Mouse (Mus musculus) cerebellum, adult 11-12 months (tissue): Measurements from ENCODE around the gene Rabgap1l.

ENCODE experiments used
- DNase-seq: peaks from one replicate; pipeline ENCODE4 v3.0.0; 2022

Rabgap1l gene

GRCm38 (mm10) chr1:160271282-160271967 lies 521.6 kb downstream of the Rabgap1l start:
- no peak for DNase-seq

GRCm38 (mm10) chr1:160268322-160268721 lies 524.7 kb downstream of the Rabgap1l start:
- DNase-seq, result no peak

- no peak for DNase-seq
These were observed 529.2 kb downstream of the Rabgap1l start for GRCm38 (mm10) chr1:160263630-160264346.

- no peak for DNase-seq
These were observed 530.0 kb downstream of the Rabgap1l start for GRCm38 (mm10) chr1:160263053-160263452.

- no peak for DNase-seq
These were observed 530.6 kb downstream of the Rabgap1l start for GRCm38 (mm10) chr1:160262415-160262814.

GRCm38 (mm10) chr1:160261849-160262248 lies 531.2 kb downstream of the Rabgap1l start:
- no peak for DNase-seq

GRCm38 (mm10) chr1:160260605-160261004 lies 532.4 kb downstream of the Rabgap1l start:
- no peak for DNase-seq

GRCm38 (mm10) chr1:160259884-160260283 lies 533.1 kb downstream of the Rabgap1l start:
- peak; percentile 60 for DNase-seq

- no peak for DNase-seq
These were observed 539.9 kb downstream of the Rabgap1l start for GRCm38 (mm10) chr1:160253108-160253507.

- DNase-seq, result no peak
These were observed 541.5 kb downstream of the Rabgap1l start for GRCm38 (mm10) chr1:160251388-160252007.

- no peak for DNase-seq
These were observed 542.2 kb downstream of the Rabgap1l start for GRCm38 (mm10) chr1:160250782-160251181.

- DNase-seq, result no peak
These were observed 543.2 kb downstream of the Rabgap1l start for GRCm38 (mm10) chr1:160249786-160250185.

- DNase-seq, result no peak
These were observed 545.5 kb downstream of the Rabgap1l start for GRCm38 (mm10) chr1:160247473-160247872.

- no peak for DNase-seq
These were observed 546.2 kb downstream of the Rabgap1l start for GRCm38 (mm10) chr1:160246844-160247243.

- DNase-seq, result no peak
These were observed 547.1 kb downstream of the Rabgap1l start for GRCm38 (mm10) chr1:160245954-160246353.

- no peak for DNase-seq
These were observed 548.3 kb downstream of the Rabgap1l start for GRCm38 (mm10) chr1:160244689-160245088.

GRCm38 (mm10) chr1:160240091-160240490 lies 552.9 kb downstream of the Rabgap1l start:
- no peak for DNase-seq

- DNase-seq, result no peak
These were observed 554.1 kb downstream of the Rabgap1l start for GRCm38 (mm10) chr1:160238852-160239443.

- DNase-seq, result no peak
These were observed 555.0 kb downstream of the Rabgap1l start for GRCm38 (mm10) chr1:160237981-160238380.

GRCm38 (mm10) chr1:160233921-160234320 lies 559.1 kb downstream of the Rabgap1l start:
- no peak for DNase-seq

GRCm38 (mm10) chr1:160232113-160232512 lies 560.9 kb downstream of the Rabgap1l start:
- DNase-seq, result no peak

GRCm38 (mm10) chr1:160231013-160231412 lies 562.0 kb downstream of the Rabgap1l start:
- no peak for DNase-seq

GRCm38 (mm10) chr1:160227850-160228249 lies 565.2 kb downstream of the Rabgap1l start:
- DNase-seq, result no peak

- no peak for DNase-seq
These were observed 565.8 kb downstream of the Rabgap1l start for GRCm38 (mm10) chr1:160227196-160227595.
